Mouse (Mus musculus): ENCODE results near the gene Clca4a. TPM values are rescaled to one million over a fixed set of nuclear protein-coding genes. Genes with fewer than 3 reads are reported as not detected.

Gene Clca4a
- polyA plus RNA-seq (2012; rRNA removed), result 0.06 TPM in 1 of 2 replicates, not detected in the other

GRCm38 (mm10) chr3:144974945-144975344 lies at the start of gene Clca4a:
TSS of gene Clca4a (minus strand) at chr3:144975045.

DNA sequence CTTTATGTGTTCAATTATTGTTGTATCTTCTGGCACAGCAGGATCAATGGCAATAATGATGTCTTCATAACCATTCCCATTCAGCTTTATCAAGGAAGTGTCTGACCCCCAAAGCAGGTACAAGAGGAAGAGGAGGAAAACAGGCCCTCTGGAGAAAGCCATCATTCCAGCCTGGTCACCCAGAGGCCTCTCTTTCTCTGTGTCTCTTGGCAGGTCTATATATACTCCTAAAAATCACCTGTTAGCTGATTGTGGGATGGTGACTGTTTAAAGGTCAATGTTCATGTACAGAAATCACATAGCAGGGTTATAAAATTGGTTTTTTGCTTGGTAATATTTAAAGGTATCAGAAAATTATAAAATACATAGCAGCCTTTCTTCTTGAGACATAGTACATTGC lies 42.5 kb downstream of the Clca4a start, which contains the start of gene Clca4b:
Clca4b (minus strand) TSS at position 195 of the 400 bp plus-strand sequence.

Other genes with a start within 250 kb of the Clca4a start
- gene Clca3a1, start 214.1 kb downstream of the Clca4a start, polyA plus RNA-seq (2012; rRNA removed), result 6.2 and 6.5 TPM in 2 replicates
- 0.17 and 0.93 TPM in 2 replicates for gene Clca3a2, start 155.6 kb downstream of the Clca4a start, polyA plus RNA-seq (2012; rRNA removed)
- 0.06 and 0.10 TPM in 2 replicates for gene Clca3b, start 125.7 kb downstream of the Clca4a start, polyA plus RNA-seq (2012; rRNA removed)
- gene Clca4b, start 42.5 kb downstream of the Clca4a start, polyA plus RNA-seq (2012; rRNA removed), result 0.03 and 0.05 TPM in 2 replicates
- 3.7 and 4.6 TPM in 2 replicates for gene Clca1, start 57.7 kb upstream of the Clca4a start, polyA plus RNA-seq (2012; rRNA removed)
- gene Clca2, start 124.4 kb upstream of the Clca4a start, polyA plus RNA-seq (2012; rRNA removed), result 0.36 and 0.42 TPM in 2 replicates
- gene Odf2l, start 143.5 kb upstream of the Clca4a start, polyA plus RNA-seq (2012; rRNA removed), result 2.4 and 2.6 TPM in 2 replicates

Measured in ovary, adult 2 months (tissue).